Mouse (Mus musculus): ENCODE measurements at regions not wholly inside any gene's neighbourhood (a gene's known extent, or its start where the extent isn't known, plus 50 kb on each side); places are given as distances from the start of the nearest gene placed in this dataset.

GRCm38 (mm10) chr5:149924501-149924900, 94.0 kb upstream of the Rxfp2 start:
- TF ChIP-seq CTCF (IDR thresholded peaks at IDR 0.05; ENCODE audit: control insufficient read depth, insufficient read depth, insufficient read length) (no peak), USF1 (IDR thresholded peaks at IDR 0.05; ENCODE audit: low read depth) (no peak), MAX (IDR thresholded peaks at IDR 0.05) (no peak), MYOG (IDR thresholded peaks at IDR 0.05; ENCODE audit: control insufficient read depth, extremely low read depth, insufficient read length) (no peak), MYOD1 (IDR thresholded peaks at IDR 0.05; ENCODE audit: control insufficient read depth, insufficient read length, low read depth) (no peak)
